Mouse (Mus musculus): ENCODE measurements at regions not wholly inside any gene's neighbourhood (a gene's known extent, or its start where the extent isn't known, plus 50 kb on each side); places are given as distances from the start of the nearest gene placed in this dataset.

GRCm38 (mm10) chr17:4881473-4881872 lies 112.7 kb upstream of the Arid1b start:
- TF ChIP-seq CTCF (IDR thresholded peaks at IDR 0.05; ENCODE audit: insufficient read depth, low read length) (no peak), POLR2A (IDR thresholded peaks at IDR 0.05; ENCODE audit: borderline replicate concordance, extremely low read depth, low read depth, low read length) (no peak)
